Mouse (Mus musculus): ENCODE results near the gene Ptgfrn. TPM values are rescaled to one million over a fixed set of nuclear protein-coding genes. Genes with fewer than 3 reads are reported as not detected.

The Ptgfrn gene
- total RNA-seq (2021): 10 to 100 TPM; 31.6 to 39.6 TPM
- long read RNA-seq, experiment 1, partial matches to known transcripts: 0 of 7 reads
- long read RNA-seq, experiment 1, other reads (novel, unspliced or antisense): 7 of 7 reads
- long read RNA-seq, experiment 2, full-length matches to known transcripts: 5 of 15 reads
- long read RNA-seq, experiment 2, partial matches to known transcripts: 2 of 15 reads
- long read RNA-seq, experiment 2, other reads (novel, unspliced or antisense): 8 of 15 reads

DNA sequence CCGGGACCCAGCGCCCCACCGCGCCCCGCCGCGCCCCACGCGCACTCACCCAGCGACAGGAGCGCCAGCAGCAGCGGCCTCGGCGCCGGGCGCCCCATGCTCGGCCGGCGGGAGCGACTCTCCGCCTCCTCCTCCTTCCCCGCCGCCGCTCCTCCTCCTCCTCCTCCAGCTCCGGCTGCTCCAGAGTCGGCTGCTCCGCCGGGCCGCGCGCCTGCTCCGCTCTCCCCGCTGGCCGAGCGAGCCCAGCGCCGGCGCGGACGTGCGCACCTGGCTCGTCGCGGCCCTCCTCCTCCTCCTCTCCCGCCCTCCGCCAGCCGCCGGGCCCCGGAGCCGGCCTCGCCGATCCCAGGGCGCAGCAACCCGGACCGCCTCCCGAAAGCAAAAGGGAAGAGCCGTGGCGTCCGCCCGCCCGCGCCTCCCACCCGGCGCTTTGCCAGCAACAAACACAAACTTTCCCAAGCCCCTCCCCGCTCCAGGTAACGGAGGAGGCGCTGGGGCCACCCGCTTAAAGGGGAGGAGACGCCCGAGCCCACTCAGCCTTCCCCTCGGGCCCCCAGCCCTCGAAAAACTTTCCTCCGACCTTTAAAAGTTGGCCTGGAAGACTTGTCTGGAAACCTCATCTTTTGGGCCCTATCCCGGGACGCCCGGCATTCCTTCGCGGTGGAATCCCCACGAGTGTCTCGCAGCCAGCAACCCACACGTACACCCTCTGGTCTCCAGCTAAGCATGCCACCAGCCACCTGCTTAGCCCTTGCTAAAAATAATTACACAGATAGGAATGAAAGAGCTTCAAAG, at the start of gene Ptgfrn:
TSS of gene Ptgfrn (minus strand) at position 236 of the 795 bp plus-strand sequence.
- peak; percentile 76 for DNase-seq
- intact Hi-C loops (cut with DNase I; ENCODE audit: low total_unique reads): no loop called here

DNA sequence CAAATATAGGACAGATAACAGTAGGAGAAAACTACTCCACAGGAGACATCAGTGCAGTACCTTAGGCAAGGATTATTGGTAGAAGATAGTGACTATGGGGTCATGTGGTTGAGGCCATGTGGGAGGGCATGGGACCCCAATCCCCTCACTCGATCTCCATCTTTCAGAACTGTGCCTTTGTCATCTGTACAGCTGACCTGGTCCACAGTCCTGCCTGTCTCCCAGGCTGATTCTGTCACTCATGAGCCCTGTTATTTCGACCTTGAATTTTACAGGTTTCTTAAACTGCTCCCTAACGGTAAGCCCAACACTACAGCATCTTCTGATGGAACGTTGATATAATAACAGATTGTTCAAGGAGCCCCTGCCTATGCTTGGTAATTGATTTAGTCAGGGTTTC, 49.6 kb upstream of the Ptgfrn start:
- DNase-seq: no peak
- intact Hi-C loops (cut with DNase I; ENCODE audit: low total_unique reads): loop anchor here (10.0 kb wide), 1 partner anchor 185 kb away; no protein-coding TSS in a partner anchor

GRCm38 (mm10) chr3:101154067-101154466, 44.0 kb upstream of the Ptgfrn start:
- no peak for DNase-seq
- intact Hi-C loops (cut with DNase I; ENCODE audit: low total_unique reads): no loop called here

- no peak for DNase-seq
Measured at GRCm38 (mm10) chr3:101153341-101153740, 43.3 kb upstream of the Ptgfrn start.

DNA sequence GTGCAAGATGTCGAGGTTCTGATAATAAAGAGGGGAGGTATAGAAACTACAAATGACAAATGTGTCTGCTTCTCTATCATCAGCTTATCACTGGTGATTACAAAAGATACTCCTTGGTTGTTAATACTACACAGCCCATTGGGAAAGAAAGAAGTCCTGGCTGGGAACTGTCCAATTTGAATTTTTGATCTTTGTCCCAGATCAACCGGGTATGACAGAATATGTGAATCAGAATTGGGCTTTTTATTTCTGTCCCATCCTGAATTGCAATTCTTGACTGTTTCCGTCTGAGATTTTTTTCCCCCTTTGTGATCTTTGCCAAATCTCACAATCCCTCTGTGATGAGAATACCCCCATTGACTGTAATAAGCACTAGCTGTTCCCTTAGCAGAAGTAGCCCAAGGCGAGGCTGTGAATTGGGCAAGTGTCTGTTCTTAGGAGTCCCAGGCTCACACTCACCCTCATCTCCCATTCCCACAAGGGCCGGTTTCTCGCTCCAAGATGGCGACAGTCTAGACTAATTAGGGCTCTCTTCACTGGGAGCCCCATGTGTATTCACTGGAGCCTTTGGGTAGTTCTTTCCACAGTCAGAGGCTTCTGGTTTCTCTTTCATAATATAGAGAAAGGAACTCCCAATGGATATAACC, 36.2 kb upstream of the Ptgfrn start:
- DNase-seq: no peak
- intact Hi-C loops (cut with DNase I; ENCODE audit: low total_unique reads): no loop called here

More at GRCm38 (mm10) chr3:101153341-101153740, 43.3 kb upstream of the Ptgfrn start:
- intact Hi-C loops (cut with DNase I; ENCODE audit: low total_unique reads): no loop called here

DNA sequence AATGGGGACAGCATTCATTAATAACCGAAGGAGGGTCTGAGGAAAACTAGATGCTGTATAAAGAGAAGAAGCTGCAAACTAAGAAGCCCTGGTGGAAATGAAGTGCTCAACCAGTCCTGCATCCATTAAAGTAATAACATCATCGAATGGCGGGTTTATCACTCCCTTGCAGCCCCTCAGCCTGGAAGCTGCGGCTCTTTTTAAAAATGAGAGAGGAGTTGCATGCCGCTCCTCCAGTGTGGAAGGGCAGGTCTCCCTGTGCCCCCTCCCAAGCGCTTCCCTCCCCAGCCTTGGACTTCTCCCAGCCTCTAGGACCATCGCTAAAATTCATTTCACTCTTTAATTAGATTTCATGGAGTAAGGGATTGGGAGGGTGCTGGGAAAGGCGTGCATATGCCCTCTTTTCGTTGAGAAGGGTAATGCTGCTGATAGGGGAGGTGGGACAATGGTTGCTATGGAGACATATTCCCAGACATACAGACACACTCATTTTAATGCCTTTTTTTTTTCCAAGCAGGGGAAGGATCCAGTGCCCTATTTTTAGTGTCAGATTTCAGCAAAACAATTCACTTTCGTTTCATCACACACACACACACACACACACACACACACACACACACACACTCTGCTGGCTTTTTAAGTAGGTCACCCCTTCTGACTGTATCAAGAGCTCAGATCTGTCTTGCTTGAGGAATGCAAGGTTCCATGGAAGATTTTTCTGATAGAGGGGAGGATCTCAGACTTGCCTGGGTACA, 35.4 kb upstream of the Ptgfrn start:
- no peak for DNase-seq
- intact Hi-C loops (cut with DNase I; ENCODE audit: low total_unique reads): no loop called here

- intact Hi-C loops (cut with DNase I; ENCODE audit: low total_unique reads): no loop called here
- peak; percentile 25 for DNase-seq
Measured at GRCm38 (mm10) chr3:101144366-101144948, 34.4 kb upstream of the Ptgfrn start.

DNA sequence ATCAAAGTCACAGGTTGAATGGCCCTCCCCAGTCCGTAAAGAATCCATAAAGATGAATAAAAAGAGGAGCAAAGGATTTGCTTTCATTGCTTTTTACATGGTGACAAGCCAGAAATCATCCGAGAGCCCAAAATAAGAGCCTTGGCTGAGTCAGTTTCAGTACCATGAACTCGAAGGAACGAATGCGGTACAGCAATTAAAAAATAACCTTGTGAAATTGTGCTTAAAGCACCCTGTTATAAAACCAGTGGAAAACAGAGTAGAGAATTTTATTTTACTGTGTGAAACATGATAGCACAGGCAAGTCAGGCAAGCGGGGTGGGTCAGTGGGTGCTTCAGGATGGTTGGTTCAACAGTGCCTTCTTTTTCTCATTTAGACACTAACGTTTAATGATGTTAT, 33.4 kb upstream of the Ptgfrn start:
- no peak for DNase-seq
- intact Hi-C loops (cut with DNase I; ENCODE audit: low total_unique reads): no loop called here

DNA sequence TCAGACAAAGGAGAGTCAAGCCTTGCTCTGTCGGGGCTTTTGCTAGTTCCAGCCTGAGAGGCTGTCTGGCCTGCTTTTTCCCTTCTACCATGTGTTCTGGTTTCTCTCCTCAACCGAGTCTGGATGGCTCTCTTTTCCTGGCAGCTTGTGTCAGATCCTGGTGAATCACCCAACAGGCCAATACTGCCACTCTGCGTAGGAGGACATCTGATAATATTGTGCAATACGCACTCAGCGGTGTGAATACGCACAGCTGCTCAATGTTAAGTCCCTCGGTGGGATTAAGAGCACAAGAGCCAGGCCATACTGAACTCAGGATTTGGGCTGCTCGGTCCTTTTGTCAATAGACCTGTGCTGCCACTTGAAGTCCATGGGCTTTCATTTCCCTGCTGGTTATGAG, 31.8 kb upstream of the Ptgfrn start:
- no peak for DNase-seq
- intact Hi-C loops (cut with DNase I; ENCODE audit: low total_unique reads): no loop called here

- intact Hi-C loops (cut with DNase I; ENCODE audit: low total_unique reads): no loop called here
- DNase-seq: no peak
Measured at GRCm38 (mm10) chr3:101139958-101140357, 29.9 kb upstream of the Ptgfrn start.

GRCm38 (mm10) chr3:101136483-101136882, 26.4 kb upstream of the Ptgfrn start:
- DNase-seq: no peak
- intact Hi-C loops (cut with DNase I; ENCODE audit: low total_unique reads): no loop called here

DNA sequence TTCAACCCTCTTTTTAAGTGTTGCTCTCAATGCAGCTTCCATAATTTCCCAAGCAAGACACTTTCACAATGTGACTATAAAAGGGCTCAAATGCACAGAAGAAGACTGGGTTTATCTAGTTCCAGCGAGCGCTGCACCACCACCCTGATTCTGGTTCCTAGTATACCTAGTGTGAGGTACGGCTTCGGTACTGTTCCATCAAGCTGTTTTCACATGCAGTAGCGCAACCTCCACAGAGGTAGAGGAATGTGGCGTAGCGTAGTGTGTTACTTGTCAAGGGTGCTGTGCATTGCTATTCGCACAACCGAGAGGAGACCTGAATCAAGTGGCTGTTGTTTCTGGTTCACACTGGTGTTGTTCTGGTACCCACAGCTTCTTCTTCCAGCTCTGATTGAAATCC, 24.8 kb upstream of the Ptgfrn start:
- DNase-seq: no peak
- intact Hi-C loops (cut with DNase I; ENCODE audit: low total_unique reads): no loop called here

DNA sequence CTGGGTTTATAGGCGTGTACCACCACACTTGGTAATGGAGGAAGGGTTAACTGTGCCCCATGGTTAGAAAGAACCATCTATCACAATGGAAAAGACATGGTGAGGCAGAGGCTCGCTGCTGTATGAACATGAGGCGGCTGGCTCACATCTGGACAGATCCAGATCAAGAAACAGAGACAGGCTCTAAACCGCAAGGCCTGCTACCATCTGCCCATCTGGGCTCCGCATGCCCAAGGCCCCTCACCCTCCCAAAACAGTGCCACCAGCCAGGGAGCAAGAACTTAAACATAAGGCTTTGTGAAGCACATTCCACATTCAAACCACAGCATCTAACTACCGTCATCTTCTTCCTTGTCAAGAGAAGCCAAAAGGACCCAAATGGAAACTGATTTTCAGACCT, 22.9 kb upstream of the Ptgfrn start:
- intact Hi-C loops (cut with DNase I; ENCODE audit: low total_unique reads): no loop called here
- DNase-seq: no peak

GRCm38 (mm10) chr3:101131772-101132171, 21.7 kb upstream of the Ptgfrn start:
- intact Hi-C loops (cut with DNase I; ENCODE audit: low total_unique reads): no loop called here
- DNase-seq: no peak

- intact Hi-C loops (cut with DNase I; ENCODE audit: low total_unique reads): no loop called here
- DNase-seq: peak; percentile 77
Measured at GRCm38 (mm10) chr3:101130526-101130925, 20.4 kb upstream of the Ptgfrn start.

DNA sequence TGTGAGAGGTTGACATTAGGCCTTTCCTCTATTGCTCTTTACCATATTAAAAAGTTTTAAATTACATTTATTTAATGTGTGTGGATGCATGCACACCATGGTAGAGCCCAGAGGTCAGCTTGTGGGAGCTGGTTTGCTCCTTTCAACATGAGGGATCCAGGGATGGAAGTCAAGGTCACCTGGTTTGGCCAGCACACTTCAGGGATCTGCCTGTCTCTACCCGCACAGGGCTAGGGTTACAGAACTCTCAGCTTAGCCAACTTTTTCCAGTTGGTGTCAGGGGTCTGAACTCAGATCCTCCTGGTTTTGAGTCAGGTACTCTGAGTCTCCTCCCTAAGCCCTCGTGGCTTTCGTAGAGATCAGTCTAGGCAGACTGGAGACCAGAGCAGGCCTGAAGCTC, 19.5 kb upstream of the Ptgfrn start:
- intact Hi-C loops (cut with DNase I; ENCODE audit: low total_unique reads): no loop called here
- no peak for DNase-seq

- intact Hi-C loops (cut with DNase I; ENCODE audit: low total_unique reads): no loop called here
- DNase-seq: no peak
Measured at GRCm38 (mm10) chr3:101129090-101129489, 19.0 kb upstream of the Ptgfrn start.

GRCm38 (mm10) chr3:101127766-101128165, 17.7 kb upstream of the Ptgfrn start:
- DNase-seq: no peak
- intact Hi-C loops (cut with DNase I; ENCODE audit: low total_unique reads): no loop called here

- intact Hi-C loops (cut with DNase I; ENCODE audit: low total_unique reads): no loop called here
- DNase-seq: no peak
Measured at GRCm38 (mm10) chr3:101124716-101125115, 14.6 kb upstream of the Ptgfrn start.

- DNase-seq: peak; percentile 43
Measured at GRCm38 (mm10) chr3:101122479-101122878, 12.4 kb upstream of the Ptgfrn start.

More at GRCm38 (mm10) chr3:101122479-101122878, 12.4 kb upstream of the Ptgfrn start:
- intact Hi-C loops (cut with DNase I; ENCODE audit: low total_unique reads): no loop called here
